Mouse (Mus musculus): ENCODE data around the gene Sh2d4b. TPM values are rescaled to one million over a fixed set of nuclear protein-coding genes. Genes with fewer than 3 reads are reported as not detected.

The Sh2d4b gene
- polyA plus RNA-seq, 1 experiment from 2014 or later = 2.1 TPM

DNA sequence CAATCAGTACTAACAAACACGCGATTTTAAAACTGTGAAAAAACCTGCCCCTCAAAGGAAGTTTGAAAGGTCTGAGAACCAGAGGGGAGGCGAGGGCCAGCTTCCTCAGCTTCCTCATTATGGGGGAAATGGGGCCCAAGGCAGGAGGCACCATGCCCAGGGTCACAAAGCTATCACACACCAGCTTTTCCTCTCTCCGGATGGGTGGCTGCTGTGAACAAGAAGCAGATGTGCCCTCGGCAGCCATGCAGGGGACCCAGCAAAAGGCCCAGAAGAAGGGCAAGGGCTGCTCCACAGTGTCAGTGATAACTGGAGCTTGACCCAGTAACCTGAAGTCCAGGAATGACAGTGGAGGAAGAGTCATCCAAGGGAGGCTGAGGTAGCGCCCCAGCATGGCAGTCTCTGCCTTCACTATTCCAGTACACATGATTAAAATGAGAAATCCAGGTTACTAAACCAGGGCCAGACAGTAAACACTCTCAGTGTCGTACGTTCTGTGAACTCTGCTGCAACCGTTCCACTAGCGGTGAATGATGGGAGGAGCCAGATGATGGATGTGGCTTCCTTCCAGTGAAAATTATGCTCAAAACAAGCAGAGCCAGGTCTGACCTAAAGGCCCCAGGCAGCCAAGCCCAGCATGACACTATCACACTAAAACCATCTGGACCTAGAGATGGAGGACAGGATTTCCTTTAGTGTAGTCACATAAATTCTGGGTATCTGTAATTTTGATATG is 31.5 kb upstream of the Sh2d4b start:
- no peak overlapping the region for H3K27ac ChIP-seq (replicated peaks)
- no peaks in the 10 kb centered on the region for H3K27me3 ChIP-seq
- H3K36me3 ChIP-seq = 0 out of 2 replicates have a peak, but pooled peaks cover 3% of the 10 kb centered on the region
- 75% methylated on average over 10 of the region's 10 CpGs for WGBS
- H3K4me3 ChIP-seq = no peak overlapping the region
- ATAC-seq (replicated peaks) = no peak
- H3K9me3 ChIP-seq = no peaks in the 10 kb centered on the region
- H3K9ac ChIP-seq (replicated peaks) = no peak overlapping the region
- H3K4me2 ChIP-seq (replicated peaks) = no peak overlapping the region
- peaks cover 4% of the 10 kb centered on the region; the same call in 1 of the 2 replicates for H3K4me1 ChIP-seq

DNA sequence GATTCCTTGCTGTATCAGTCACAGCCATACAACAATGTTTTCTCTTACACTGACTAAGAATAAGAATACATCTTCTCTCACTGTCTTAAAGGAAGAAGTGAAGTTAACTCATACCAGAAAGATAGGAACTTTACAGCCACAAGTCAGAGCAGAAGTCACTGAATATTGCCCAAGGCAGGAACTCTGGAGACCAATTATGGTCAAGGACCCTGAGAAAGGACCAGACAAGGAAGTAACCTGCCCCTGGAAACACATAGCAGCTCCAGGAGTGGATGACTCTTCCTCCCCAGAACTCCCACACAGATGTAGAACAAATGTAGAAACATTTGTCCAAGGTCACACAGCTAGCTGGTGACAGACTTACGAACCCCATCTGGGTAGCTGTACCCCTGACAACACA is 28.2 kb upstream of the Sh2d4b start:
- H3K4me1 ChIP-seq = no peaks in the 10 kb centered on the region; the same call in 1 of the 2 replicates
- no peak overlapping the region for H3K4me2 ChIP-seq (replicated peaks)
- no peak overlapping the region for H3K4me3 ChIP-seq
- H3K9ac ChIP-seq (replicated peaks) = no peak overlapping the region
- no peaks in the 10 kb centered on the region for H3K27me3 ChIP-seq
- no peak for ATAC-seq (replicated peaks)
- H3K36me3 ChIP-seq = 0 out of 2 replicates have a peak, but pooled peaks cover 3% of the 10 kb centered on the region
- H3K9me3 ChIP-seq = no peaks in the 10 kb centered on the region
- H3K27ac ChIP-seq (replicated peaks) = no peak overlapping the region
- WGBS = 96% methylated on average over 1 of the region's 1 CpGs

DNA sequence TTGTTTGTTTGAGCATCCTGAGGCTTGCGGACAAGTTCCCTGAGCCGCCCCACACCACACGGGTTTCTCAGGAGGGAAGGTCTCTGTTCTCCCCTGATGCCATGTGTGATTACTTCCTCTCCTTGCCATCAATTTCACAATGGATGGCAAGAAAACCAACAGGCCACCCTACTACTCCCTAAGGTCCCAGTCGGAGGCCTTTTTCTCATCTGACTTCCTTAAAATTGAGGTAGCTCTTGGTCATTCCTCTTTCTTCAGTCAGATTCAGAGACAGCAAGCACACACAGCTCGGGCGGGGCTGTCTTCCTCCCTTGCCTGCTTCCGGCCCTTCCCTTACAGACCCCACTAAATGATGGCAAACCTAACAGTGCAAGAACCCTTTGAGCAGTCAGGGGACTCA is 26.5 kb upstream of the Sh2d4b start:
- no peak overlapping the region for H3K4me3 ChIP-seq
- no peaks in the 10 kb centered on the region for H3K9me3 ChIP-seq
- WGBS = 91% methylated on average over 7 of the region's 7 CpGs
- H3K36me3 ChIP-seq = peaks cover 8% of the 10 kb centered on the region; the same call in 1 of the 2 replicates
- H3K9ac ChIP-seq (replicated peaks) = no peak overlapping the region
- H3K27ac ChIP-seq (replicated peaks) = no peak overlapping the region
- no peaks in the 10 kb centered on the region for H3K27me3 ChIP-seq
- no peak overlapping the region for H3K4me2 ChIP-seq (replicated peaks)
- H3K4me1 ChIP-seq = no peaks in the 10 kb centered on the region; the same call in 1 of the 2 replicates
- no peak for ATAC-seq (replicated peaks)

DNA sequence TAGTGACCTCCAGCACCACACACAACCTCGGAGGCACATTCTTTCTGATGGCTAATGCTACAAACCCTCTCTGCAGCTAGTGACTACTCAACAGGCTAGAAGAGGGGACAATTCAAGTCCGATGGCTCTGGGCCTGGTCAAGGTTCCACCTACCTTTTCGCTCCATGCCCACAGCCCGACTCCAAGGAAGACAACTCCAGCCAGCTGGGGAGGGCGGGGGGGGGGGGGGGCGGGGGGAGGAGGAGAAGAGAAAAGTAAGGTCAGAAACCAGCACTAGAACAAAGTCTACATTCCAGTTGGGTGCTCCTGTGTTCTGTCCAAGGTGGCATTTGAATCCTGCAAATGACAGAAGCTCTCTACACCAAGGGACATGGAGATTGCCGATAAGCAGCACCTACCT is 25.4 kb upstream of the Sh2d4b start:
- peak; percentile 1; the same call in 1 of the 2 replicates for ATAC-seq (replicated peaks)
- H3K27ac ChIP-seq (replicated peaks) = peak overlapping the region; percentile 51

DNA sequence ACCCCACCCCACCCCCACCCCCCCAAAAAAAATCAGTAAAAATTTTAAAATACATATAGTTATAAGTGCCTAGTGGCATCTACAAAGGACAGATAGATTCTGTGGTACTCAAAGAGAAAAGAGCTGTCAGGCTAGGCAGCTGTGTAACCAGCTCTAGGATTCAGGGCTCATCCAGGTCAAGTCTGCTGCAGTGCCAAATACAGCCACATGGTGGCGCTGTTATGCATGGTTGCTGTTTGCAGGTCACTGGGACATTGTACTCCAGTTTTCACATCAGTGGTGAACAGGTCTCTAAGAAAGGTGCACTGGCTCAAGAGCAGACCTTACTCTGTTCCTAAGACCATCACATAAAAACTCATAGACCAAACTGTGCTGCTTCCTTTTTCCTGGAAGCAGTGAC is 24.6 kb upstream of the Sh2d4b start:
- WGBS = 0% methylated on average over 1 of the region's 1 CpGs
- H3K27ac ChIP-seq (replicated peaks) = peak overlapping the region; percentile 51

More for the DNA sequence above, 25.4 kb upstream of the Sh2d4b start:
- no peak overlapping the region for H3K9ac ChIP-seq (replicated peaks)
- H3K4me3 ChIP-seq = no peak overlapping the region
- H3K4me1 ChIP-seq = no peaks in the 10 kb centered on the region; the same call in 1 of the 2 replicates
- H3K36me3 ChIP-seq = peaks cover 16% of the 10 kb centered on the region; the same call in 1 of the 2 replicates
- no peaks in the 10 kb centered on the region for H3K9me3 ChIP-seq
- H3K27me3 ChIP-seq = no peaks in the 10 kb centered on the region
- whole genome bisulfite sequencing = 78% methylated on average over 6 of the region's 7 CpGs
- H3K4me2 ChIP-seq (replicated peaks) = no peak overlapping the region

DNA sequence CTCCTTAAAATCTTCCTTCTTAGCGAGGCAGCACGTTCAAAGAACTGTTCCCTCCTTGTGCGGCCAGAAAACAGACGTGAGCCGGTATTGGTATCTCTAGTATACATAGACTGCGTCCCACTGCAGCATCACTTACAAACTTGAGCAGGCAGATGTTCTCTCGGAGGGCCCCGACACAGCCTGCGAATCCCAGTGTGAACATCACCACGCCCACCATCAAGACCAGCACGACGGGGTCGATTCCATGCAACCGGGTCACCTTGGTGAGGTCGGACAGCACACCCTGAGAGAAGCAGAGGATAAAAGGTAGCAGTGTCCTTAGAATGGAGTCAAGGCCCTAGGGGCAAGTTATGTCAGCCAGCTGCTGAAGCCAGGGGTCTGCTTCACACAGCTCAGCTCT is 23.6 kb upstream of the Sh2d4b start:
- no peak for ATAC-seq (replicated peaks)
- no peaks in the 10 kb centered on the region for H3K9me3 ChIP-seq
- H3K4me2 ChIP-seq (replicated peaks) = no peak overlapping the region
- H3K4me3 ChIP-seq = no peak overlapping the region
- peaks cover 23% of the 10 kb centered on the region; the same call in 1 of the 2 replicates for H3K36me3 ChIP-seq
- 94% methylated on average over 15 of the region's 15 CpGs for WGBS
- no peaks in the 10 kb centered on the region for H3K27me3 ChIP-seq
- no peaks in the 10 kb centered on the region; the same call in 1 of the 2 replicates for H3K4me1 ChIP-seq
- no peak overlapping the region for H3K9ac ChIP-seq (replicated peaks)
- H3K27ac ChIP-seq (replicated peaks) = no peak overlapping the region

More for the DNA sequence above, 24.6 kb upstream of the Sh2d4b start:
- Histone ChIP-seq H3K36me3 (peaks cover 22% of the 10 kb centered on the region; the same call in 1 of the 2 replicates), H3K27me3 (no peaks in the 10 kb centered on the region), H3K4me3 (no peak overlapping the region), H3K9me3 (no peaks in the 10 kb centered on the region), H3K4me2 (replicated peaks) (no peak overlapping the region), H3K9ac (replicated peaks) (no peak overlapping the region), H3K4me1 (no peaks in the 10 kb centered on the region; the same call in 1 of the 2 replicates)
- ATAC-seq (replicated peaks) = peak; percentile 59

DNA sequence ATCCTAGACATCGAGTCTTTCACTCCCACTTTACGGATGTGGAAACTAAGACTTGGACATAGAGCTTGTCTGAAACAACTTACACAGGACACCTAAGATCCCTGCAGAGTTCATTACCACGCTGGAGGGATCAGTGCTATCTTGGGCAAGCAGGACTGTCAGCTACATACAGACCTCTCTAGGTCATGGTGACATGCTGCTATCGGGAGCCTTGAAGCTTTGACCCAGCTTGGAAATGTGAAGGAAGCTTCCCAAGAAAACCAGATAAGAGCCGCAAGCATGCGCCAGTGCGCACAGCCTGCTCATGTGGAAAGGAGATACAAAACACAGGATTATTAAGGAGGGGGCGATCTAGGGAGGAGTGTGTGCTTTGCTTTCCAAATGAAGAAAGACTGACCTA is 22.8 kb upstream of the Sh2d4b start:
- no peaks in the 10 kb centered on the region for H3K9me3 ChIP-seq
- no peak overlapping the region for H3K27ac ChIP-seq (replicated peaks)
- H3K27me3 ChIP-seq = no peaks in the 10 kb centered on the region
- WGBS = 86% methylated on average over 8 of the region's 8 CpGs
- H3K4me3 ChIP-seq = no peak overlapping the region
- no peaks in the 10 kb centered on the region; the same call in 1 of the 2 replicates for H3K4me1 ChIP-seq
- peaks cover 31% of the 10 kb centered on the region for H3K36me3 ChIP-seq
- no peak overlapping the region for H3K9ac ChIP-seq (replicated peaks)
- ATAC-seq (replicated peaks) = no peak
- no peak overlapping the region for H3K4me2 ChIP-seq (replicated peaks)

DNA sequence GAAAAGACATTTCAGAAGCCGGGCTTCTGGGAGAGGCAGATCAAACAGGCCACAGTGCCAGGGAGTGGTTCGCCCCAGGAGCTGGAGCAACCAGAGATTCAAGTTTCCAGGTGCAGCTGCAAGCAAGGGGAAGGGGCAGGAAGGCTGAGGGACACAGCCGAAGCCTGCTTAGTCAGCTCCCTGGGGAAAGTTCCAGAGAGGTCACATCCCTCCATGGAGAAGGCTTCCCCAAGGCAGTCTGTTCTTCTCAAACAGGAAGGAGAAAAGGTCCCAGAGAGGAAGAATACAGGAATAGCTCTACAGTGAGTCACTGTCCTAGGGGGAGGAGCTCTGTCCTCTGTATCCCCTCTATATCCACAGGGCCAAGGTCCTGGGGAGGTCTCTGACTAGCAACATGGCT is 21.6 kb upstream of the Sh2d4b start:
- no peak for ATAC-seq (replicated peaks)
- Histone ChIP-seq H3K4me3 (no peak overlapping the region), H3K4me1 (no peaks in the 10 kb centered on the region; the same call in 1 of the 2 replicates), H3K27me3 (no peaks in the 10 kb centered on the region), H3K4me2 (replicated peaks) (no peak overlapping the region), H3K27ac (replicated peaks) (no peak overlapping the region), H3K36me3 (peaks cover 41% of the 10 kb centered on the region), H3K9ac (replicated peaks) (no peak overlapping the region), H3K9me3 (no peaks in the 10 kb centered on the region)
- 87% methylated on average over 3 of the region's 3 CpGs for WGBS

DNA sequence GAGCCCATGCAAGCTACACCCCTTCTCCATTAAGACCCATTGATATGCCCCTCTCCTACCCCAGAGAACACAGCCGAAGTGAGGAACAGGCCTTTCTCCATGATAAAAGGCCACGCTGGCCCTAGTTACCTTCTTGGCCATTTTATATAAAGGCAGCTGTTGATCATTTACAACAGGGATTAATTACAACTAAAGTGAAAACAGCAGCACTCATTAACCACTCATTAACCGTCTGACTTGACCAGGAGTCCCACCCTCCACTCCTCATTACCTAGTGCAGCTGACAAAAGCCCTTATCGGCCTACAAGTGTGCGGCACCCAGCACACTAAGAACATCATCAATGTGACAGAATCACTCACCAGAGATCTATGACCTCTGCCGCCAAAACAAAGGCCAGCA is 20.6 kb upstream of the Sh2d4b start:
- no peak for ATAC-seq (replicated peaks)
- peaks cover 51% of the 10 kb centered on the region for H3K36me3 ChIP-seq

DNA sequence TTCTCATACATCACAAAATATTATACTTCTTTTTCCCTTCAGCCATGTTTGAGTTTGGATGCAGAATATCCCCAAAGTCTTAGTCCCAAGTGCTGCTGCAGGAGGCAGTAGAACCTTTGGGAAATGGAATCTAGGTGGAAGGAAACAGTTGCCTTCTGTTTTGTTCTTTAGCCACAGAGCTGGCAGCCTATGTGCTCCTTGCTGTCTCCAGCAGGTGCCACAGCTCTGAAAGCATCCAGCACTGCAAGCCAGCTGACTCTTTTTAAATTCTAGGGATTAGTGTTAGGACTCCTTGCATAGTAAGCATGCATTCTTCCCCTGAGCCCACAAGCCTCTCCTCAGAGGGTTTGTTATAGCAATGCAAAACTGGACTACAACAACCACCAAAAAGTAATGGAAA is 18.5 kb upstream of the Sh2d4b start:
- H3K4me1 ChIP-seq = no peaks in the 10 kb centered on the region
- H3K36me3 ChIP-seq = peaks cover 71% of the 10 kb centered on the region
- no peak for ATAC-seq (replicated peaks)
- no peak overlapping the region for H3K9ac ChIP-seq (replicated peaks)
- H3K27ac ChIP-seq (replicated peaks) = no peak overlapping the region
- no peaks in the 10 kb centered on the region for H3K27me3 ChIP-seq
- no peak overlapping the region for H3K4me3 ChIP-seq
- no peaks in the 10 kb centered on the region for H3K9me3 ChIP-seq
- H3K4me2 ChIP-seq (replicated peaks) = no peak overlapping the region

More for the DNA sequence above, 20.6 kb upstream of the Sh2d4b start:
- no peak overlapping the region for H3K4me2 ChIP-seq (replicated peaks)
- WGBS = 36% methylated on average over 6 of the region's 6 CpGs
- H3K27me3 ChIP-seq = no peaks in the 10 kb centered on the region
- H3K9ac ChIP-seq (replicated peaks) = no peak overlapping the region
- no peak overlapping the region for H3K27ac ChIP-seq (replicated peaks)
- H3K4me3 ChIP-seq = no peak overlapping the region
- no peaks in the 10 kb centered on the region; the same call in 1 of the 2 replicates for H3K4me1 ChIP-seq
- H3K9me3 ChIP-seq = no peaks in the 10 kb centered on the region

DNA sequence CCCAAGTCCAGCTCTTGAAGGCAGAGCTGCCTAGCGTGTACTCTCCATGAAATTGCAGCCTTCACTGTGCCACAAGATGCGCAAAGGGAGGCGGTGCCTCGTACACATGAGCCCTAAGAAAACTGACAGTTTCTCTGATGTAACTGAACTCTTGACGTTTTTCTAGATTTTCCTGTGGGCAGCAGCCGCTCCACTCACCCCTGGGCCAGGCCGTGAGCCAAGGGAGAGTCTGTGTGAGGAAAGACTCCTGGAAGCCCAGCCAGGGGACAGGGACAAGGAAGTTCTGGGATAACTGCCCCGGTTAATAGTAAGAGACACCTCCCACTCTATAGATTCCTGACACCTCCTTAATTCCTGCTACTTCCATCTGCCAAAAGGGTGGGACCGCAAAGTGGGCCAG is 15.7 kb upstream of the Sh2d4b start:
- peaks cover 66% of the 10 kb centered on the region for H3K36me3 ChIP-seq
- 92% methylated on average over 9 of the region's 9 CpGs for WGBS
- no peak overlapping the region for H3K4me3 ChIP-seq
- H3K9me3 ChIP-seq = no peaks in the 10 kb centered on the region
- no peak for ATAC-seq (replicated peaks)
- no peaks in the 10 kb centered on the region for H3K4me1 ChIP-seq
- H3K9ac ChIP-seq (replicated peaks) = no peak overlapping the region
- no peak overlapping the region for H3K4me2 ChIP-seq (replicated peaks)
- no peaks in the 10 kb centered on the region for H3K27me3 ChIP-seq
- no peak overlapping the region for H3K27ac ChIP-seq (replicated peaks)

DNA sequence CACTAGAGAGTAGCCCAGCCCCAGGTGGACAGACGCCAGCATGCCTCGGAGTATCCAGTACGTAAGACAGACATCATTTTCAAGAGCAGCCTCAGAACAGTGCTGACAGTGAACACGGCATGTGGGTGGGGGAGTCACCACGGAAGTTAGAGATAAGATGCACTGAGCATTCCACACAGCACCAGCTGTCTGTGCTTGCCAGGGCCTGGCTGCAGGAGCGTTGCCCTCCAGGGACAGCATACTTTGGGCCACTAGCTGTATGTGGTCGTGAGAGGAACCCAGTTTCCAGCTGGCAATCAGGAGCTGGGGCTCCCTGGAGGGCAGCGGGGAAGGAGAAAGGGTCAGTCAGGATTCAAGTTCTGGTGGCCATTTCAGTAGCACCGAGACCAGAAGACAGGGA is 13.7 kb upstream of the Sh2d4b start:
- Histone ChIP-seq H3K27ac (replicated peaks) (no peak overlapping the region), H3K9me3 (no peaks in the 10 kb centered on the region), H3K27me3 (no peaks in the 10 kb centered on the region), H3K4me1 (no peaks in the 10 kb centered on the region), H3K4me3 (no peak overlapping the region), H3K4me2 (replicated peaks) (no peak overlapping the region), H3K9ac (replicated peaks) (no peak overlapping the region), H3K36me3 (peaks cover 56% of the 10 kb centered on the region)
- WGBS = 93% methylated on average over 9 of the region's 9 CpGs
- ATAC-seq (replicated peaks) = no peak

All from forebrain, embryonic 15.5 days (tissue).